Mouse (Mus musculus): ENCODE measurements around the gene Mrps30. TPM values are rescaled to one million over a fixed set of nuclear protein-coding genes. Genes with fewer than 3 reads are reported as not detected.
A peak's percentile ranks its signal among the peaks of the same experiment; 100 is the strongest.
"Not testable (repeated sequence)": the region's sequence is repeated elsewhere in the genome, so short reads cannot be mapped to it uniquely, and the experiment has no call there.

Mrps30 gene
- 42.5 and 44.2 TPM in 2 replicates for polyA plus RNA-seq (2016; fragmentation: Nextera tagmentation; extraction: Ambion mirVana)

GRCm38 (mm10) chr13:118386511-118387447 is at the start of gene Mrps30, which contains the start of gene B430218F22Rik:
Gene Mrps30 (minus strand): TSS chr13:118387252.
Gene B430218F22Rik (plus strand): TSS chr13:118386630.
- under 1% methylated on average over 93 of the region's 93 CpGs for WGBS
- peak; percentile 98 for DNase-seq (ENCODE audit: low spot score)
- peak within 1 kb of the TSS; percentile 98 for H3K27ac ChIP-seq
- H3K36me3 ChIP-seq: peaks cover 33% of the 10 kb centered on the region
- H3K27me3 ChIP-seq (ENCODE audit: insufficient read depth, poor library complexity, severe bottlenecking): no peaks in the 10 kb centered on the region
- H3K4me3 ChIP-seq: peak within 1 kb of the TSS; percentile 95
- no peaks in the 10 kb centered on the region for H3K9me3 ChIP-seq
- H3K4me1 ChIP-seq: peaks cover 6% of the 10 kb centered on the region; the same call in 1 of the 2 replicates

DNA sequence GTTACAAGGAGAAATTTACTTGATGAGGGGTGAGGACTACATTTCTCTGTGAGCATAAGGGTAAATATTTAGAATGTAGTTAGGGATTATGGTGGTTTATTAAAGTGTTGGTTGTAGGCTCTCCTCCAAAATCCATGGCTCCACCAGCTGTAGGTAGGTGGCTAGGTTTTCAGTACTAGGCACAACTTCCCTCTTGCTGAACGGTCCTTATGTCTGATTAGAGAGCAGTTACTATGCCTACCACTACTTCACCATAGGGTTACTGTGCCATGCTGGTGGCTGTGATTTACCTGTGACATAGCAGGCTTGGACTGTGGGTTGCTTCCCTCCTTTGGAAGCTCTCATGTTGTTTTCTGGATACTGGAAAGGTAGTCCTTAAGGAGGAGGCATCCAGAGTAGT is 33.8 kb upstream of the Mrps30 start:
- no peaks in the 10 kb centered on the region for H3K9me3 ChIP-seq
- no peak overlapping the region for H3K27ac ChIP-seq
- no peak for DNase-seq (ENCODE audit: low spot score)
- 67% methylated on average over 1 of the region's 1 CpGs for WGBS
- no peak overlapping the region for H3K4me3 ChIP-seq
- no peaks in the 10 kb centered on the region for H3K27me3 ChIP-seq (ENCODE audit: insufficient read depth, poor library complexity, severe bottlenecking)
- H3K36me3 ChIP-seq: no peaks in the 10 kb centered on the region
- H3K4me1 ChIP-seq: no peaks in the 10 kb centered on the region

DNA sequence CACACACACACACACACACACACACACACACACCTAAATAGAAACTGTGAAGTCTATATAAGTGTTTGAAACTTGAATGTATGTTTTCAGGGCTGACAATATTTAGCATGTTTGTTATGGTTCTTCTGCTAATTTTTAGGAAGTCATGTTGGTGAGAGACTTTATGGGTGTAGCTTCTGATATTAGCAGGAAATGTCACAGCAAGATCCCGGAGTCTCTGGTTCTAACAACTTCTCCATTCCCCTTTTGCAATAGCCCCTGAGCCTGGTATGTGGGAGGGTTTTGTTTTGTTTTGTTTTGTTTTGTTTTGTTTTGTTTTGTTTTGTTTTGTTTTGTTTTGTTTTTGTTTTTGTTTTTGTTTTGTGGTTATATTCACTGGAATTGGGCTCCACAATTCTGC is 33.4 kb upstream of the Mrps30 start:
- Histone ChIP-seq H3K27ac (no peak overlapping the region), H3K4me3 (no peak overlapping the region), H3K36me3 (no peaks in the 10 kb centered on the region), H3K4me1 (no peaks in the 10 kb centered on the region), H3K27me3 (ENCODE audit: insufficient read depth, poor library complexity, severe bottlenecking) (no peaks in the 10 kb centered on the region), H3K9me3 (no peaks in the 10 kb centered on the region)
- no peak for DNase-seq (ENCODE audit: low spot score)
- 81% methylated on average over 1 of the region's 1 CpGs for WGBS

DNA sequence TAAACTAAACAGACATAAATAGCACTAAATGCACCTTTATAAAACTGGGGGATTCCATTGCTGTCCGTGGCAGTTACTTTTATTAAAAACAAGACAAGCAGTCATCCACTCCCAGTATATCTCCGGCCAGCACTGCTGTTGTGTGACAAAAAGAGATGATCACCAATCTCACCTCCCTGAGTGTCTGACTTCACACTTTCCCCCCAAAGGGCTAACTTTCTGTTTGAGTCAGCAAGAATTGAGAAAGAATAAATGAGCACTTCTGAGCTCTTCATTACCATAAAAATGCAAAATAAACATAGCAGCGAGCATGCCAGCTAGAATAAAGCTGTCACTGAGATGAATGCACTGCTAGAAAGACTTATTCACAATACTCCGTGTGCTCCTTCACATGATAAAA is 31.1 kb upstream of the Mrps30 start:
- Histone ChIP-seq H3K27me3 (ENCODE audit: insufficient read depth, poor library complexity, severe bottlenecking) (no peaks in the 10 kb centered on the region), H3K9me3 (no peaks in the 10 kb centered on the region), H3K36me3 (no peaks in the 10 kb centered on the region), H3K4me3 (no peak overlapping the region), H3K4me1 (no peaks in the 10 kb centered on the region), H3K27ac (no peak overlapping the region)
- DNase-seq (ENCODE audit: low spot score): no peak
- 65% methylated on average over 4 of the region's 4 CpGs for WGBS

GRCm38 (mm10) chr13:118411297-118411992 is 24.4 kb upstream of the Mrps30 start:
- no peak for DNase-seq (ENCODE audit: low spot score)
- Histone ChIP-seq H3K9me3 (no peaks in the 10 kb centered on the region), H3K36me3 (no peaks in the 10 kb centered on the region), H3K27ac (no peak overlapping the region), H3K4me3 (no peak overlapping the region), H3K4me1 (no peaks in the 10 kb centered on the region), H3K27me3 (ENCODE audit: insufficient read depth, poor library complexity, severe bottlenecking) (no peaks in the 10 kb centered on the region)
- WGBS: 78% methylated on average over 6 of the region's 6 CpGs

DNA sequence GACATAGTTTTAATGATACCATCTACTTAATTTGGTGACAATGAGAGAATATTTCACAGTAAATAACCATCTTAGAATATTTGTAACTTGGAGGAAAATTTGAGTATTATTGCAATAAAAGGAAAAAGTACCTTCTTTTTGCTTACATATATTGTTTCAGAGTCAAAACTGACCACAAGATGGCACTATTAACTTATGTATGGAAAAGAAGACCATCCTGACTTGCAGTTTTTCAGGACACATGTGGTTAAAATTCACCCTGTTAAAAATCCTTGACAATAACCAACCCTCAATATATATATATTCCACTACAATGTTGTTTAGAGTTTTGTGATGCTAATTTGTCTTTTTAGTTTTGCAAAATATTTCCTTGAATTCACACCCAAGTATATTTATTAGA is 16.5 kb upstream of the Mrps30 start:
- Histone ChIP-seq H3K4me1 (no peaks in the 10 kb centered on the region), H3K9me3 (no peaks in the 10 kb centered on the region), H3K27me3 (ENCODE audit: insufficient read depth, poor library complexity, severe bottlenecking) (no peaks in the 10 kb centered on the region), H3K27ac (no peak overlapping the region), H3K4me3 (no peak overlapping the region), H3K36me3 (no peaks in the 10 kb centered on the region)
- no peak for DNase-seq (ENCODE audit: low spot score)

DNA sequence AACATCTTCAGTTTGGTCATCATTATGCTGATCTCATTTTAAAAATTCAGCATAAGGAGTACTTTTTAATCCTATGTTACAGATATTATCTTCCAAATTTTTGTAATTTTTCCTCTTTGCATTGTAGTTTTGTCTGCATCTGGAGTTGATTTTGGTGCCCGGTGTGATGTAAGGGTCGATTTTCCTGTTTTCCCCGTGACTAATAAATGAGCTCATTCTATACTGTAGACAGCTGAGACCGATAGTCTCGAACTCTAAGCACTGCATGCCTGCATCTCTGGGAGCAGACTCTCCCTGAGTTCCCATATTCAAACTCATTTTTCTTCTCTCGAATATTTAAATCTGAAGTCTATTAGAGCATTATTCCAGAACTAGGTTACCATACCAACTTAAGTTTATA is 13.3 kb upstream of the Mrps30 start:
- no peak overlapping the region for H3K4me3 ChIP-seq
- no peaks in the 10 kb centered on the region for H3K4me1 ChIP-seq
- no peaks in the 10 kb centered on the region for H3K9me3 ChIP-seq
- no peaks in the 10 kb centered on the region for H3K27me3 ChIP-seq (ENCODE audit: insufficient read depth, poor library complexity, severe bottlenecking)
- H3K27ac ChIP-seq: no peak overlapping the region
- no peak for DNase-seq (ENCODE audit: low spot score)
- 64% methylated on average over 6 of the region's 6 CpGs for WGBS
- no peaks in the 10 kb centered on the region for H3K36me3 ChIP-seq

GRCm38 (mm10) chr13:118395803-118396202 is 8.8 kb upstream of the Mrps30 start:
- no peak overlapping the region for H3K27ac ChIP-seq
- WGBS: 79% methylated on average over 3 of the region's 3 CpGs
- no peaks in the 10 kb centered on the region for H3K4me1 ChIP-seq
- H3K27me3 ChIP-seq (ENCODE audit: insufficient read depth, poor library complexity, severe bottlenecking): no peaks in the 10 kb centered on the region
- DNase-seq (ENCODE audit: low spot score): no peak
- no peaks in the 10 kb centered on the region for H3K9me3 ChIP-seq
- H3K4me3 ChIP-seq: no peak overlapping the region
- H3K36me3 ChIP-seq: no peaks in the 10 kb centered on the region

- H3K4me1 ChIP-seq; H3K9me3 ChIP-seq; H3K27me3 ChIP-seq (ENCODE audit: insufficient read depth, poor library complexity, severe bottlenecking); DNase-seq (ENCODE audit: low spot score): not testable (repeated sequence)
- 8% methylated on average over 10 of the region's 10 CpGs for WGBS
- peak overlapping the region; percentile 95 for H3K4me3 ChIP-seq
- peak overlapping the region; percentile 65; the same call in 1 of the 2 replicates for H3K27ac ChIP-seq
- peaks cover 27% of the 10 kb centered on the region for H3K36me3 ChIP-seq
These were observed 373 bp upstream of the Mrps30 start for GRCm38 (mm10) chr13:118387448-118387801.

DNA sequence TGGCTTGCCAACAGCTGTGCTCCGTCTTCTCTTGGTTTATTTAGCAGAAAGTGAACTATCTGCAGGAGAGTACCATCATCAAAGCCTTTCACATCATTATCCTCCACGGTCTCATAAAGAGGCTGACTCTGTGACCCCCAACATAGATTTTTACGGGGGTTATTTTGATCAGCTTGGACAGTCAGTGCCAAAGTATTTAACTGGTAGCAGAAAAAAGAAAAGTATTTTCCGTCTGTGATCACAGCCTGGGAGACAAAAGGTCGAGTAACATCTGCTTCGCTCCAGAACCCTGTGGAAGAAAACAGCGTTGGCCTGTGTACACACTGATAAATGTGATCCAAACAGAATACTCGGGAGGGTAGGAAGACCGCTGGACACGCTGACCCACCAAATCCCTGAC is 6.7 kb downstream of the Mrps30 start:
- Histone ChIP-seq H3K36me3 (peaks cover 71% of the 10 kb centered on the region), H3K27ac (no peak overlapping the region), H3K4me1 (no peaks in the 10 kb centered on the region; the same call in 1 of the 2 replicates), H3K27me3 (ENCODE audit: insufficient read depth, poor library complexity, severe bottlenecking) (no peaks in the 10 kb centered on the region), H3K4me3 (no peak overlapping the region), H3K9me3 (no peaks in the 10 kb centered on the region)
- WGBS: 79% methylated on average over 10 of the region's 10 CpGs
- DNase-seq (ENCODE audit: low spot score): no peak

GRCm38 (mm10) chr13:118379155-118379554 is 7.9 kb downstream of the Mrps30 start:
- Histone ChIP-seq H3K36me3 (peaks cover 61% of the 10 kb centered on the region), H3K27me3 (ENCODE audit: insufficient read depth, poor library complexity, severe bottlenecking) (no peaks in the 10 kb centered on the region), H3K4me3 (no peak overlapping the region), H3K4me1 (no peaks in the 10 kb centered on the region), H3K27ac (no peak overlapping the region), H3K9me3 (no peaks in the 10 kb centered on the region)
- 78% methylated on average over 1 of the region's 1 CpGs for WGBS
- no peak for DNase-seq (ENCODE audit: low spot score)

DNA sequence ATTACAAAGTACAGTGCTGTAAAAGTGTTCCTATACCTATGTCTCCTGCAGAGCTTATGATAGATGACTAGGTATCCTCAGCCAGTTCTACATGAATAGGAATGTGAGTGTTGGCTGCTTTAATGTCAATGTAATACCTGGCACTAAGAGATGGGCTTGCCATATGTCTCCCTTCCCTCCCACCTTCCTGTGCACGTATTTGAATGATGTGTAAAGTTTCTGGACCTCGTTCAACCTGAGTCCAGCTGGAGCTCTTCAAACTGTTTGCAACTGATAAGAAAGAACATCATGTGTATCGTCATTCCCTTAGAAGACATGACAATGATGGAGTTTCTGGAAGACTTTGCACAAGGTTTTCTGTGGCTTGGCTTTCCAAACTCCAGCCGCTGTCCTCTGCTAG is 14.2 kb downstream of the Mrps30 start:
- no peak for DNase-seq (ENCODE audit: low spot score)
- no peaks in the 10 kb centered on the region for H3K9me3 ChIP-seq

DNA sequence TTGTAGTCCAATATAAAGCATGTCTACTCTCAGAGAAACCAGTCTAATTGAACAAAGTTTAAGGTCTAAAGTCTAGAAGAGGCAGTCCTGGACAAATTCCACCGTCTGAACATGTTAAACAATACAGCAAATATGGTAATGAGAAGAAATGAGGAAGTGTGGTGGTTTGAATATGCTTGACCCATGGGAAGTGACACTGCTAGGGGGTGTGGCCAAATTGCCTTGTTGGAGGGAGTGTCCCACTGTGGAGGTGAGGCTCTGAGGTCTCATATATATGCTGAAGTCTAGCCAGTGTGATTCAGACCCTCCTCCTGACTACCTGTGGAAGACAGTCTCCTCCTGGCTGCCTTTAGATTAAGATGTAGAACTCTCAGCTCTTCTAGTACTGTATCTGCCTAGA is 21.3 kb downstream of the Mrps30 start:
- Histone ChIP-seq H3K36me3 (no peaks in the 10 kb centered on the region), H3K9me3 (no peaks in the 10 kb centered on the region), H3K27ac (no peak overlapping the region), H3K4me3 (no peak overlapping the region), H3K27me3 (ENCODE audit: insufficient read depth, poor library complexity, severe bottlenecking) (no peaks in the 10 kb centered on the region), H3K4me1 (no peaks in the 10 kb centered on the region)
- 68% methylated on average over 1 of the region's 1 CpGs for WGBS
- DNase-seq (ENCODE audit: low spot score): no peak

More for the DNA sequence above, 14.2 kb downstream of the Mrps30 start:
- WGBS: 68% methylated on average over 4 of the region's 4 CpGs
- H3K27ac ChIP-seq: no peak overlapping the region
- H3K4me3 ChIP-seq: no peak overlapping the region
- H3K4me1 ChIP-seq: no peaks in the 10 kb centered on the region
- peaks cover 8% of the 10 kb centered on the region for H3K36me3 ChIP-seq
- no peaks in the 10 kb centered on the region for H3K27me3 ChIP-seq (ENCODE audit: insufficient read depth, poor library complexity, severe bottlenecking)
